Mouse (Mus musculus) heart, postnatal 14 days (tissue): Measurements from ENCODE around the gene Gpc3. TPM values are rescaled to one million over a fixed set of nuclear protein-coding genes. Genes with fewer than 3 reads are reported as not detected.

Source experiments
- DNase-seq, 2 experiments: peaks; one replicate each; pipeline ENCODE4 v3.0.0; 2021 to 2022
- intact Hi-C: fragments of 180-260 bp; cut with DNase I; formaldehyde crosslinking; loops from one replicate; pipeline ENCODE4 v1.15.1; 2025
- long read RNA-seq, 2 experiments: library from polyadenylated mRNA; stranded (forward); transcript quantifications; one replicate each; pipeline ENCODE4 v2.0.0; 2021
- total RNA-seq, 2 experiments: library from RNA; stranded (reverse); gene quantifications; 2 replicates each; pipeline ENCODE4 v1.2.3; 2021

Gene Gpc3
- 10 to 100 TPM; 35.0 to 35.3 TPM for total RNA-seq
- long read RNA-seq, experiment 1, transcript Gpc3-201 (8 exons, 2,216 nt): major isoform, 52 of 57 reads
- long read RNA-seq, experiment 1, partial matches to known transcripts: 2 of 57 reads
- long read RNA-seq, experiment 1, other reads (novel, unspliced or antisense): 3 of 57 reads
- long read RNA-seq, experiment 2, transcript Gpc3-201 (8 exons, 2,216 nt): major isoform, 41 of 41 reads
- long read RNA-seq, experiment 2, partial matches to known transcripts: 0 of 41 reads
- long read RNA-seq, experiment 2, other reads (novel, unspliced or antisense): 0 of 41 reads

GRCm38 (mm10) chrX:52613328-52614030 is at the start of gene Gpc3:
Gene Gpc3, minus strand, starts transcription at chrX:52613950.
- peak; percentile 67 to 70 for DNase-seq
- intact Hi-C loops: no loop called here

GRCm38 (mm10) chrX:52651975-52652374 is 38.2 kb upstream of the Gpc3 start:
- intact Hi-C loops: loop anchor here (1.0 kb wide), 1 partner anchor 199 kb away; no protein-coding TSS in a partner anchor
- DNase-seq: peak; percentile 16 to 43

GRCm38 (mm10) chrX:52651472-52651948 is 37.8 kb upstream of the Gpc3 start:
- intact Hi-C loops: no loop called here
- DNase-seq: no peak

GRCm38 (mm10) chrX:52648910-52649785 is 35.4 kb upstream of the Gpc3 start:
- intact Hi-C loops: no loop called here
- no peak for DNase-seq

- intact Hi-C loops: no loop called here
- DNase-seq: no peak
Observed at GRCm38 (mm10) chrX:52644393-52644792, 30.6 kb upstream of the Gpc3 start.

- no peak for DNase-seq
- intact Hi-C loops: no loop called here
Observed at GRCm38 (mm10) chrX:52643350-52643749, 29.6 kb upstream of the Gpc3 start.

GRCm38 (mm10) chrX:52642126-52642525 is 28.4 kb upstream of the Gpc3 start:
- intact Hi-C loops: no loop called here
- DNase-seq: no peak

GRCm38 (mm10) chrX:52637419-52637818 is 23.7 kb upstream of the Gpc3 start:
- DNase-seq: no peak
- intact Hi-C loops: no loop called here

GRCm38 (mm10) chrX:52633976-52634375 is 20.2 kb upstream of the Gpc3 start:
- DNase-seq: no peak
- intact Hi-C loops: no loop called here

- intact Hi-C loops: no loop called here
- DNase-seq: no peak
Observed at GRCm38 (mm10) chrX:52632688-52633324, 19.1 kb upstream of the Gpc3 start.

- DNase-seq: no peak
- intact Hi-C loops: no loop called here
Observed at GRCm38 (mm10) chrX:52626963-52627716, 13.4 kb upstream of the Gpc3 start.

- DNase-seq: no peak
Observed at GRCm38 (mm10) chrX:52617813-52618212, 4.1 kb upstream of the Gpc3 start.

GRCm38 (mm10) chrX:52616152-52616551 is 2.4 kb upstream of the Gpc3 start:
- intact Hi-C loops: no loop called here
- DNase-seq: no peak

More at GRCm38 (mm10) chrX:52617813-52618212, 4.1 kb upstream of the Gpc3 start:
- intact Hi-C loops: no loop called here

GRCm38 (mm10) chrX:52614031-52614381 is 256 bp upstream of the Gpc3 start:
- DNase-seq: peak in 1 of 2 experiments; percentile 29
- intact Hi-C loops: no loop called here

- DNase-seq: peak in 1 of 2 experiments; percentile 10
- intact Hi-C loops: no loop called here
Observed at GRCm38 (mm10) chrX:52612806-52613205, 944 bp downstream of the Gpc3 start.

- DNase-seq: peak in 1 of 2 experiments; percentile 16
- intact Hi-C loops: no loop called here
Observed at GRCm38 (mm10) chrX:52611987-52612670, 1.6 kb downstream of the Gpc3 start.

GRCm38 (mm10) chrX:52611541-52611940 is 2.2 kb downstream of the Gpc3 start:
- intact Hi-C loops: no loop called here
- peak in 1 of 2 experiments; percentile 10 for DNase-seq

- intact Hi-C loops: no loop called here
- no peak for DNase-seq
Observed at GRCm38 (mm10) chrX:52603143-52603542, 10.6 kb downstream of the Gpc3 start.

GRCm38 (mm10) chrX:52599246-52599645 is 14.5 kb downstream of the Gpc3 start:
- intact Hi-C loops: no loop called here
- no peak for DNase-seq
